Mouse (Mus musculus): ENCODE results near the gene Taok2. TPM values are rescaled to one million over a fixed set of nuclear protein-coding genes. Genes with fewer than 3 reads are reported as not detected.

Gene Taok2
- polyA plus RNA-seq, 1 experiment from 2014 or later = 55.0 TPM

DNA sequence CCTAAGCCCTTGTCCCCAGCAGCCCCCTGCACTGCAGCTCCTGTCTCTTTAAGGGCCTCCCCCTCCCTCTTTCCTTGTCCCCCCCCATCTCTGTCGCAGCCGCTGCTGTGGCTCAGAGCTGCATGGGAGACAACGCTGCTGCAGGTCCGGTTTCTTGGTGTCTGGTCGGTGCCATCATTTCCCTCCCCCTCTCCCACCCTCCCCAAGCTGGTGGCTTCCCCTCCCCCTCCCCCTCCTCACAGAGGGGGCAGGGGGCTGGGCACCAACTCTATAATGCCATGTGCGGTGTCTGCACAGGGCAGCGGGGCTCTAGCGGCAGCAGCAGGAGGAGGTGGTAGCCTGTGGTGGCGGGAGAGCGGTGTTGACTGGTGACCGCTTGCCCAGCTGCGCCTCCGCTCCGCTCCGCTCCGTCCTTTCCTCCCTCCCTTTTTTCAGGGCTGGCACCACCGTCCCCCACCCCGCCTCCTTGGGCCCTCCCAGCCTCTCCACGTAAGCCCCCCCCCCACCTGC lies 61.2 kb downstream of the Taok2 start:
- Histone ChIP-seq H3K9ac (no peak overlapping the region), H3K36me3 (no peaks in the 10 kb centered on the region), H3K4me2 (peak overlapping the region; percentile 50), H3K4me3 (peak overlapping the region; percentile 19), H3K27ac (no peak overlapping the region), H3K9me3 (no peaks in the 10 kb centered on the region), H3K4me1 (0 out of 2 replicates have a peak, but pooled peaks cover 8% of the 10 kb centered on the region), H3K27me3 (peaks cover 26% of the 10 kb centered on the region)
- WGBS = 4% methylated on average over 12 of the region's 19 CpGs
- no peak for ATAC-seq (ENCODE audit: borderline replicate concordance, extremely low read depth, low FRiP score, low TSS enrichment)

DNA sequence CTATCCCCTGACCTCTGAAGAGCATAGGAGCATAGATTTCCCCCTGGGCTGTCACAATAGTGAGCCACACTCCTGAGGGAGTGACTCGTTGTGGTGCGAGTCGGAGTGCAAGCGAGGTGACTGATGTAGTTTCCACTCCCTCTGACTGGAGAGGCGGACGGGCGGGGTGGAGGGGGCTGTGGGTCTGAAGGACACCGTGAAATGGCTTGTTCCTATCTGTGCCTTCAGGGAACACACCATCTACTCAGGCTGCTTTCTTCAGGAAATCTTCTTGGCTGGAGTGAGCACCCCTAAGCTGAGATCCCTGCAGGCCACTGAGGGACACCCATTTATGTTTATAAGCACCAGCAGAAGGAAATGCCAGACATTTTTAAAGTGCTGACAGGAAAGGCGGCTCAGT lies 61.8 kb downstream of the Taok2 start:
- Histone ChIP-seq H3K27me3 (peaks cover 26% of the 10 kb centered on the region), H3K9ac (no peak overlapping the region), H3K4me2 (peak overlapping the region; percentile 50; the same call in 1 of the 2 replicates), H3K36me3 (no peaks in the 10 kb centered on the region), H3K4me1 (0 out of 2 replicates have a peak, but pooled peaks cover 8% of the 10 kb centered on the region), H3K27ac (no peak overlapping the region), H3K9me3 (no peaks in the 10 kb centered on the region), H3K4me3 (0 out of 2 replicates have a peak overlapping the region, but pooled peaks have one; percentile 19)
- no peak for ATAC-seq (ENCODE audit: borderline replicate concordance, extremely low read depth, low FRiP score, low TSS enrichment)
- 11% methylated on average over 9 of the region's 9 CpGs for WGBS

DNA sequence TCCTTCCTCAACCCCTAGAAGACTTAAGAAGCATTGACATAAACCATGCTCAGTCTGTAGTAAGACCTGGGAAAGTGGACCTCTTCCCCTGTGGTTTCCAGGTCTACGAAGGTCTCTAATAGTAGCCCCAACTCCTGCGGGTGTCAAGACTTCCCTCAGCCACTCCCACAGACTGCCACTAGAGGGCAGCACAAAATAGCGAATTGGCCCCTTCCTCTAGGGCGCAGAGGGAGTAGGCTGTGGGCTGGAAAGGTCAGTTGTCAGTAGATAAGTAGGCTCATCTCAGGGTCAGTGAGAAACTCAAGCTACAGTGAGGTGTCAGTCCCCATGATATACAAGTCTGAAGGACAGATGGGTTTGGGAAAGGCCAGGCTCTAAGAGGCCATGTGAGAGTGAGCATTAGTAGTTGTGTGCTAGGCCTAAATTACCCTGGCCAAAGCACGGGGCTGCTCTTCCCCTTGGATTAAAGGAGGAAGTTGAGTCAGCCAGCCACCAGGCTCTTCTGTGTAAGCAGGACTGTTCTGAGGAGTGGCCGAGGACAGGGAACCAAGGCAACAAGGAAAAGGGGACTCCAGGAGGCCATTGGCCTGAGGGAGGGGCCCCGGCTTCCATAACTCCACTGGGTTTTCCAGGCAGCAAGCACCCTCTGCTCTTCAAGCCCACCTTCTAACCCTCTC lies 62.5 kb downstream of the Taok2 start:
- H3K9me3 ChIP-seq = no peaks in the 10 kb centered on the region
- H3K4me2 ChIP-seq = no peak overlapping the region
- ATAC-seq (ENCODE audit: borderline replicate concordance, extremely low read depth, low FRiP score, low TSS enrichment) = peak; percentile 9; the same call in 1 of the 2 replicates
- no peak overlapping the region for H3K9ac ChIP-seq
- no peaks in the 10 kb centered on the region for H3K36me3 ChIP-seq
- H3K27me3 ChIP-seq = peaks cover 26% of the 10 kb centered on the region
- H3K4me3 ChIP-seq = no peak overlapping the region
- 23% methylated on average over 7 of the region's 7 CpGs for WGBS
- H3K4me1 ChIP-seq = 0 out of 2 replicates have a peak, but pooled peaks cover 8% of the 10 kb centered on the region
- no peak overlapping the region for H3K27ac ChIP-seq

DNA sequence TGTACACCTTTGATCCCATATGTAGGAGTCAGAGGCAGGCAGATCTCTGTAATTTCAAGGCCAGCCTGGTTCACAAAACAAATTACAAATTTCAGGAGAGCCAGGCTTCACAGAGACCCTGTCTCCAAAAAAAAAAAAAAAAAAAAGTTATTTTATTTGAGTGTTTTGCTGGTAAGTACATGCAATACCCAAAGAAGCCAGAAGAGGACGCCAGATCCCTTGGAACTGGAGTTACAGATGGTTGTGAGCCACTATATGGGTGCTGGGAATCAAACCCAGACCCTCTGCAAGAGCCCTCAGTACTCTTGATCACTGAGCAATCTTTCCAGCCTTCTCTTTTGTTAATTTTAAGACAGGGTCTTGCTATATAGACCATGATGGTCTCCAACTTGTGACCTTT lies 65.7 kb downstream of the Taok2 start:
- Histone ChIP-seq H3K9ac (no peak overlapping the region), H3K36me3 (no peaks in the 10 kb centered on the region), H3K9me3 (no peaks in the 10 kb centered on the region), H3K4me1 (0 out of 2 replicates have a peak, but pooled peaks cover 10% of the 10 kb centered on the region), H3K4me2 (no peak overlapping the region), H3K27ac (no peak overlapping the region), H3K4me3 (no peak overlapping the region), H3K27me3 (peaks cover 17% of the 10 kb centered on the region)
- 32% methylated on average over 1 of the region's 1 CpGs for WGBS
- ATAC-seq (ENCODE audit: borderline replicate concordance, extremely low read depth, low FRiP score, low TSS enrichment) = no peak

DNA sequence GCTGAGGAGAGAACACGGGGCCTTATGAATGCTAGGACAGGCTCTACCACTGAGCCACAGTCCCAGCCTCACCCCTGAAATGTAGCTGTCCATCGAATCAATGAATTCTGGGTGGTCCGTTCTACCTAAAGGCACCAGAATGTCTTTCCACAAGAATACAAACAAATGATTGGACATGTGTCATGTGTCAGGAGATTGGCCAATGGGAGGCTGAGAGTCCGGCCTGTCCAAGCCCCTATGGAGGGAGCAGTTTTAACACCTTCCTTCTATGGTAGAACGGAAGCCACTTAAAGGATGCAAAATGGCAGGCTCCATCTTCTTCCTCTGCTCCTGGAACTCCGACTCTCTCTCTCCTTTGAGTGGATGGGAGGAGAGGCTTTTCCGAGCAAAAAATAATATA lies 66.9 kb downstream of the Taok2 start:
- Histone ChIP-seq H3K9me3 (no peaks in the 10 kb centered on the region), H3K4me1 (peaks cover 9% of the 10 kb centered on the region; the same call in 1 of the 2 replicates), H3K9ac (no peak overlapping the region), H3K27ac (no peak overlapping the region), H3K4me2 (no peak overlapping the region), H3K4me3 (no peak overlapping the region), H3K27me3 (peaks cover 6% of the 10 kb centered on the region; the same call in 1 of the 2 replicates), H3K36me3 (no peaks in the 10 kb centered on the region)
- 73% methylated on average over 7 of the region's 7 CpGs for WGBS
- no peak for ATAC-seq (ENCODE audit: borderline replicate concordance, extremely low read depth, low FRiP score, low TSS enrichment)

DNA sequence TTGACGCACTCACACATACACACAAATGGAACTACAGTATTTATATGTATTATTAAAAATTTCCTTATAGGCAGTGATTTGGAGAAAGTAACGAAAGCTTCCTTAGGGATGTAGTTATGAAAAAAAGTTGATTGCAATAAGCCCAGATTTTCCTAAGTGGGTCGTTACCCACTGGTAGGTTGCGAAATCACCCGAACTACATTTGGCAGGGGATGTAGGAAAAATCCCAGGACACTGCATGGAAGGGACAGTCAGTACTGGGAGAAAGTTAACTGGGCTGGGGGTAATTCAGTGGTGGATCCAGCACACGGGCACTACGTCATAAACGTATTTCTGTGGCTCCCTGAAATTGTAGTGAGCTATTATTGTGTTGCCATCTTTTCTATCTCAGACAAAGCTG lies 68.0 kb downstream of the Taok2 start:
- no peak overlapping the region for H3K9ac ChIP-seq
- no peaks in the 10 kb centered on the region for H3K36me3 ChIP-seq
- WGBS = 70% methylated on average over 8 of the region's 8 CpGs
- H3K27ac ChIP-seq = no peak overlapping the region
- H3K4me3 ChIP-seq = no peak overlapping the region
- H3K27me3 ChIP-seq = no peaks in the 10 kb centered on the region
- no peaks in the 10 kb centered on the region for H3K9me3 ChIP-seq
- peaks cover 9% of the 10 kb centered on the region; the same call in 1 of the 2 replicates for H3K4me1 ChIP-seq
- no peak overlapping the region for H3K4me2 ChIP-seq
- no peak for ATAC-seq (ENCODE audit: borderline replicate concordance, extremely low read depth, low FRiP score, low TSS enrichment)

DNA sequence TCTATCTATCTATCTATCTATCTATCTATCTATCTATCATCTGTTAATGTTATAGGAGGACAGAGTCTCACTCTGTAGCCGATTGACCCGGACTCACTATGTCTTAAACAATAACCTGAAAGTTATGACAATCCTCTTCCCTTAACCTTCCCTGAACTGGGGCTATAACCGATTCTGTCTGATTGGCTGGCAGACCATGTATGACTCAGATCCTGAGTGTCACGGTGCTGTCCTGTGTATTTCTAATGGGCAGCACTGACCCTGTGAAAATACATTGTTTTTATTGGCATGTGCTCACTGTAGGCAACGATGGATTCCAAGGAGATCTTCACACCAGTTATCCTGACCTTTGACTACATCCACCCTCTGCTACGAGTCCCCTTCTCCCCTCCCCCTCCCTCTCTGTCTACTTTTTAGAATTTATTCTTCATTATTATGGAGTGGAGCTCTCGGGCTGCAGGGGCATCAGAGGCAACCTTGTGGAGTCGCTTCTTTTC lies 68.7 kb downstream of the Taok2 start:
- no peak overlapping the region for H3K9ac ChIP-seq
- H3K36me3 ChIP-seq = no peaks in the 10 kb centered on the region
- H3K27me3 ChIP-seq = no peaks in the 10 kb centered on the region
- no peak overlapping the region for H3K4me2 ChIP-seq
- H3K4me1 ChIP-seq = peaks cover 9% of the 10 kb centered on the region; the same call in 1 of the 2 replicates
- ATAC-seq (ENCODE audit: borderline replicate concordance, extremely low read depth, low FRiP score, low TSS enrichment) = no peak
- H3K27ac ChIP-seq = no peak overlapping the region
- 52% methylated on average over 8 of the region's 8 CpGs for WGBS
- H3K4me3 ChIP-seq = no peak overlapping the region
- H3K9me3 ChIP-seq = no peaks in the 10 kb centered on the region

Other genes starting within 250 kb of the Taok2 start
- 47.3 and 54.9 TPM in 2 replicates for gene Sgf29, start 235.4 kb downstream of the Taok2 start, polyA plus RNA-seq (2015; fragmentation: Nextera tagmentation; extraction: Ambion mirVana)
- gene Sult1a1, start 208.3 kb downstream of the Taok2 start, polyA plus RNA-seq (2015; fragmentation: Nextera tagmentation; extraction: Ambion mirVana) = 5.9 and 6.8 TPM in 2 replicates
- gene Bola2, start 189.3 kb downstream of the Taok2 start, polyA plus RNA-seq (2015; fragmentation: Nextera tagmentation; extraction: Ambion mirVana) = 105 and 119 TPM in 2 replicates
- 9.9 and 11.5 TPM in 2 replicates for gene Slx1b, start 188.9 kb downstream of the Taok2 start, polyA plus RNA-seq (2015; fragmentation: Nextera tagmentation; extraction: Ambion mirVana)
- gene Coro1a, start 176.9 kb downstream of the Taok2 start, polyA plus RNA-seq (2015; fragmentation: Nextera tagmentation; extraction: Ambion mirVana) = 36.0 and 58.1 TPM in 2 replicates
- 132 and 135 TPM in 2 replicates for gene Mapk3, start 125.1 kb downstream of the Taok2 start, polyA plus RNA-seq (2015; fragmentation: Nextera tagmentation; extraction: Ambion mirVana)
- gene Gdpd3, start 118.4 kb downstream of the Taok2 start, polyA plus RNA-seq (2015; fragmentation: Nextera tagmentation; extraction: Ambion mirVana) = 2.5 and 2.8 TPM in 2 replicates
- 90.3 and 96.2 TPM in 2 replicates for gene Ypel3, start 107.7 kb downstream of the Taok2 start, polyA plus RNA-seq (2015; fragmentation: Nextera tagmentation; extraction: Ambion mirVana)
- gene Tbx6, start 103.2 kb downstream of the Taok2 start, polyA plus RNA-seq (2015; fragmentation: Nextera tagmentation; extraction: Ambion mirVana) = 0.26 and 0.51 TPM in 2 replicates
- 260 and 262 TPM in 2 replicates for gene Ppp4c, start 92.2 kb downstream of the Taok2 start, polyA plus RNA-seq (2015; fragmentation: Nextera tagmentation; extraction: Ambion mirVana)
- 0.10 and 0.19 TPM in 2 replicates for gene Fam57b, start 87.0 kb downstream of the Taok2 start, polyA plus RNA-seq (2015; fragmentation: Nextera tagmentation; extraction: Ambion mirVana)
- not detected in 2 replicates for gene 4930451I11Rik, start 53.1 kb downstream of the Taok2 start, polyA plus RNA-seq (2015; fragmentation: Nextera tagmentation; extraction: Ambion mirVana)
- 0.81 and 1.1 TPM in 2 replicates for gene Doc2a, start 37.3 kb downstream of the Taok2 start, polyA plus RNA-seq (2015; fragmentation: Nextera tagmentation; extraction: Ambion mirVana)
- gene Hirip3, start 22.7 kb downstream of the Taok2 start, polyA plus RNA-seq (2015; fragmentation: Nextera tagmentation; extraction: Ambion mirVana) = 31.6 and 34.4 TPM in 2 replicates
- 76.6 and 78.3 TPM in 2 replicates for gene Ino80e, start 22.3 kb downstream of the Taok2 start, polyA plus RNA-seq (2015; fragmentation: Nextera tagmentation; extraction: Ambion mirVana)
- gene Tmem219, start 38.2 kb upstream of the Taok2 start, polyA plus RNA-seq (2015; fragmentation: Nextera tagmentation; extraction: Ambion mirVana) = 31.6 and 32.9 TPM in 2 replicates
- gene Kctd13, start 44.2 kb upstream of the Taok2 start, polyA plus RNA-seq (2015; fragmentation: Nextera tagmentation; extraction: Ambion mirVana) = 13.6 and 15.0 TPM in 2 replicates
- 0.09 TPM in 1 of 2 replicates, not detected in the other for gene Asphd1, start 64.9 kb upstream of the Taok2 start, polyA plus RNA-seq (2015; fragmentation: Nextera tagmentation; extraction: Ambion mirVana)
- 0.16 and 0.89 TPM in 2 replicates for gene Sez6l2, start 65.9 kb upstream of the Taok2 start, polyA plus RNA-seq (2015; fragmentation: Nextera tagmentation; extraction: Ambion mirVana)
- gene Cdipt, start 91.2 kb upstream of the Taok2 start, polyA plus RNA-seq (2015; fragmentation: Nextera tagmentation; extraction: Ambion mirVana) = 110 and 117 TPM in 2 replicates
- 1.3 and 2.1 TPM in 2 replicates for gene Cdiptos, start 91.4 kb upstream of the Taok2 start, polyA plus RNA-seq (2015; fragmentation: Nextera tagmentation; extraction: Ambion mirVana)
- 13.0 and 13.9 TPM in 2 replicates for gene Mvp, start 129.9 kb upstream of the Taok2 start, polyA plus RNA-seq (2015; fragmentation: Nextera tagmentation; extraction: Ambion mirVana)
- not detected in 2 replicates for gene Pagr1b, start 131.8 kb upstream of the Taok2 start, polyA plus RNA-seq (2015; fragmentation: Nextera tagmentation; extraction: Ambion mirVana)
- gene Pagr1a, start 132.6 kb upstream of the Taok2 start, polyA plus RNA-seq (2015; fragmentation: Nextera tagmentation; extraction: Ambion mirVana) = 63.5 and 86.1 TPM in 2 replicates
- 23.7 and 46.1 TPM in 2 replicates for gene Gm42742, start 136.4 kb upstream of the Taok2 start, polyA plus RNA-seq (2015; fragmentation: Nextera tagmentation; extraction: Ambion mirVana)
- 3.0 and 3.9 TPM in 2 replicates for gene Prrt2, start 136.5 kb upstream of the Taok2 start, polyA plus RNA-seq (2015; fragmentation: Nextera tagmentation; extraction: Ambion mirVana)
- 73.0 and 73.3 TPM in 2 replicates for gene Maz, start 142.3 kb upstream of the Taok2 start, polyA plus RNA-seq (2015; fragmentation: Nextera tagmentation; extraction: Ambion mirVana)
- 158 and 165 TPM in 2 replicates for gene Kif22, start 157.8 kb upstream of the Taok2 start, polyA plus RNA-seq (2015; fragmentation: Nextera tagmentation; extraction: Ambion mirVana)
- not detected in 2 replicates for gene Zg16, start 202.6 kb upstream of the Taok2 start, polyA plus RNA-seq (2015; fragmentation: Nextera tagmentation; extraction: Ambion mirVana)
- gene AI467606, start 206.7 kb upstream of the Taok2 start, polyA plus RNA-seq (2015; fragmentation: Nextera tagmentation; extraction: Ambion mirVana) = 7.7 and 10.1 TPM in 2 replicates
- gene Qprt, start 237.5 kb upstream of the Taok2 start, polyA plus RNA-seq (2015; fragmentation: Nextera tagmentation; extraction: Ambion mirVana) = 0.64 and 1.0 TPM in 2 replicates